Mouse (Mus musculus) liver, embryonic 14.5 days (tissue): ENCODE measurements around the gene Bcl11b.

ENCODE experiments used
- CTCF ChIP-seq: IDR thresholded peaks from 2 replicates; pipeline ENCODE4 v1.5.1; 2016; ENCODE audit warnings: antibody characterized with exemption, low read depth, control low read depth
- EP300 ChIP-seq: IDR thresholded peaks from 2 replicates; pipeline ENCODE4 v1.6.1; 2016; ENCODE audit warnings: antibody characterized with exemption, low read depth

GRCm38 (mm10) chr12:107880748-107881147 is 122.7 kb downstream of the Bcl11b start:
- TF ChIP-seq EP300: no peak
- no peak for TF ChIP-seq CTCF
